Mouse (Mus musculus) limb, embryonic 15.5 days (tissue): ENCODE data around the gene Abcb9. TPM values are rescaled to one million over a fixed set of nuclear protein-coding genes. Genes with fewer than 3 reads are reported as not detected.

Experiments used
- ATAC-seq: fragments of 200-750 bp; cut with Nextera tagmentation; 2 replicates; pipeline ENCODE4 v1.8.0; 2017; ENCODE audit warnings: low read depth, moderate TSS enrichment; ENCODE audit not compliant: insufficient number of reproducible peaks, low FRiP score, low TSS enrichment
- H3K27ac ChIP-seq: fragments of 300-500 bp; sonication (generic); 2 replicates; pipeline ENCODE4 v1.5.1; 2015; ENCODE audit warnings: moderate library complexity, mild to moderate bottlenecking, inconsistent platforms
- H3K27me3 ChIP-seq: fragments of 300-500 bp; sonication (generic); 2 replicates; pipeline ENCODE4 v1.6.1; 2015; ENCODE audit warnings: inconsistent platforms
- H3K36me3 ChIP-seq: fragments of 300-500 bp; sonication (generic); 2 replicates; pipeline ENCODE4 v1.6.1; 2015; ENCODE audit warnings: inconsistent platforms
- H3K4me1 ChIP-seq: fragments of 300-500 bp; sonication (generic); 2 replicates; pipeline ENCODE4 v1.6.1; 2015; ENCODE audit warnings: inconsistent platforms
- H3K4me2 ChIP-seq: fragments of 300-500 bp; sonication (generic); 2 replicates; pipeline ENCODE4 v1.6.1; 2015; ENCODE audit warnings: mild to moderate bottlenecking, inconsistent platforms
- H3K4me3 ChIP-seq: fragments of 300-500 bp; sonication (generic); 2 replicates; pipeline ENCODE4 v1.5.1; 2015; ENCODE audit warnings: mild to moderate bottlenecking, inconsistent platforms
- H3K9ac ChIP-seq: fragments of 300-500 bp; sonication (generic); 2 replicates; pipeline ENCODE4 v1.6.1; 2015; ENCODE audit warnings: inconsistent platforms
- H3K9me3 ChIP-seq: fragments of 300-500 bp; sonication (generic); 2 replicates; pipeline ENCODE4 v1.6.1; 2016; ENCODE audit warnings: inconsistent platforms
- WGBS: fragments of 180-500 bp; shearing (Covaris S2); methylation state at CpG from one replicate; pipeline ENCODE4 v1.1.7; 2015; 5-methylcytosine and 5-hydroxymethylcytosine counted together
- polyA plus RNA-seq: library from polyadenylated mRNA; unstranded; fragments of >200 nt; fragmentation: Nextera tagmentation; extraction: Ambion mirVana; gene quantifications from 2 replicates; pipeline ENCODE4 v1.2.1, GENCODE M21; 2015

Gene Abcb9
- polyA plus RNA-seq, 1 experiment from 2014 or later: 3.1 TPM

- H3K9me3 ChIP-seq: no peaks in the 10 kb centered on the region
- no peak overlapping the region for H3K4me3 ChIP-seq
- no peaks in the 10 kb centered on the region for H3K36me3 ChIP-seq
- ATAC-seq: no peak
- no peaks in the 10 kb centered on the region for H3K27me3 ChIP-seq
- peaks cover 67% of the 10 kb centered on the region for H3K4me1 ChIP-seq
- 85% methylated on average over 5 of the region's 5 CpGs for WGBS
- no peak overlapping the region for H3K4me2 ChIP-seq
- H3K27ac ChIP-seq: peak overlapping the region; percentile 12; the same call in 1 of the 2 replicates
- H3K9ac ChIP-seq: no peak overlapping the region
Measured at GRCm38 (mm10) chr5:124026568-124026967, 69.0 kb downstream of the Abcb9 start.

- H3K4me3 ChIP-seq: no peak overlapping the region
- no peaks in the 10 kb centered on the region for H3K27me3 ChIP-seq
- H3K4me1 ChIP-seq: peaks cover 63% of the 10 kb centered on the region
- WGBS: 77% methylated on average over 15 of the region's 15 CpGs
- H3K9ac ChIP-seq: no peak overlapping the region
- H3K4me2 ChIP-seq: no peak overlapping the region
- no peaks in the 10 kb centered on the region for H3K9me3 ChIP-seq
- 0 out of 2 replicates have a peak, but pooled peaks have one; percentile 60 for ATAC-seq
- H3K27ac ChIP-seq: peak overlapping the region; percentile 12; the same call in 1 of the 2 replicates
- H3K36me3 ChIP-seq: 0 out of 2 replicates have a peak, but pooled peaks cover 5% of the 10 kb centered on the region
Measured at GRCm38 (mm10) chr5:124025587-124026441, 69.8 kb downstream of the Abcb9 start.

- no peak overlapping the region for H3K4me2 ChIP-seq
Measured at GRCm38 (mm10) chr5:124025146-124025545, 70.5 kb downstream of the Abcb9 start.

GRCm38 (mm10) chr5:124024677-124025076 is 70.9 kb downstream of the Abcb9 start:
- Histone ChIP-seq H3K4me3 (no peak overlapping the region), H3K27me3 (no peaks in the 10 kb centered on the region), H3K9ac (no peak overlapping the region), H3K9me3 (no peaks in the 10 kb centered on the region), H3K4me1 (peaks cover 60% of the 10 kb centered on the region), H3K27ac (no peak overlapping the region), H3K4me2 (no peak overlapping the region), H3K36me3 (0 out of 2 replicates have a peak, but pooled peaks cover 5% of the 10 kb centered on the region)
- no peak for ATAC-seq
- WGBS: 80% methylated on average over 6 of the region's 6 CpGs

More at GRCm38 (mm10) chr5:124025146-124025545, 70.5 kb downstream of the Abcb9 start:
- Histone ChIP-seq H3K9me3 (no peaks in the 10 kb centered on the region), H3K9ac (no peak overlapping the region), H3K27me3 (no peaks in the 10 kb centered on the region), H3K4me3 (no peak overlapping the region), H3K36me3 (0 out of 2 replicates have a peak, but pooled peaks cover 5% of the 10 kb centered on the region), H3K4me1 (peaks cover 60% of the 10 kb centered on the region), H3K27ac (no peak overlapping the region)
- WGBS: 73% methylated on average over 9 of the region's 9 CpGs
- no peak for ATAC-seq

- no peak for ATAC-seq
- no peaks in the 10 kb centered on the region for H3K27me3 ChIP-seq
- peaks cover 61% of the 10 kb centered on the region for H3K4me1 ChIP-seq
- H3K36me3 ChIP-seq: peaks cover 8% of the 10 kb centered on the region; the same call in 1 of the 2 replicates
- no peak overlapping the region for H3K27ac ChIP-seq
- no peak overlapping the region for H3K9ac ChIP-seq
- WGBS: 82% methylated on average over 7 of the region's 7 CpGs
- H3K9me3 ChIP-seq: no peaks in the 10 kb centered on the region
- no peak overlapping the region for H3K4me3 ChIP-seq
- no peak overlapping the region for H3K4me2 ChIP-seq
Measured at GRCm38 (mm10) chr5:124022365-124022764, 73.2 kb downstream of the Abcb9 start.

GRCm38 (mm10) chr5:124021701-124022100 is 73.9 kb downstream of the Abcb9 start:
- Histone ChIP-seq H3K27ac (no peak overlapping the region), H3K27me3 (no peaks in the 10 kb centered on the region), H3K36me3 (peaks cover 8% of the 10 kb centered on the region; the same call in 1 of the 2 replicates), H3K4me3 (no peak overlapping the region), H3K9ac (no peak overlapping the region), H3K9me3 (no peaks in the 10 kb centered on the region), H3K4me2 (no peak overlapping the region), H3K4me1 (peaks cover 62% of the 10 kb centered on the region)
- no peak for ATAC-seq
- 85% methylated on average over 11 of the region's 11 CpGs for WGBS

GRCm38 (mm10) chr5:124021148-124021547 is 74.5 kb downstream of the Abcb9 start:
- ATAC-seq: no peak
- Histone ChIP-seq H3K9me3 (no peaks in the 10 kb centered on the region), H3K27ac (no peak overlapping the region), H3K36me3 (peaks cover 8% of the 10 kb centered on the region; the same call in 1 of the 2 replicates), H3K4me2 (no peak overlapping the region), H3K4me3 (no peak overlapping the region), H3K4me1 (peaks cover 61% of the 10 kb centered on the region), H3K9ac (no peak overlapping the region), H3K27me3 (no peaks in the 10 kb centered on the region)
- 89% methylated on average over 11 of the region's 11 CpGs for WGBS

GRCm38 (mm10) chr5:124019348-124020216 is 76.0 kb downstream of the Abcb9 start:
- H3K9me3 ChIP-seq: no peaks in the 10 kb centered on the region
- peaks cover 8% of the 10 kb centered on the region; the same call in 1 of the 2 replicates for H3K36me3 ChIP-seq
- peak overlapping the region; percentile 24; the same call in 1 of the 2 replicates for H3K27ac ChIP-seq
- no peaks in the 10 kb centered on the region for H3K27me3 ChIP-seq
- no peak overlapping the region for H3K4me3 ChIP-seq
- ATAC-seq: 0 out of 2 replicates have a peak, but pooled peaks have one; percentile 9
- WGBS: 60% methylated on average over 12 of the region's 12 CpGs
- no peak overlapping the region for H3K4me2 ChIP-seq
- peaks cover 58% of the 10 kb centered on the region for H3K4me1 ChIP-seq
- no peak overlapping the region for H3K9ac ChIP-seq

- no peak for ATAC-seq
- peaks cover 63% of the 10 kb centered on the region for H3K4me1 ChIP-seq
Measured at GRCm38 (mm10) chr5:124018651-124019050, 76.9 kb downstream of the Abcb9 start.

GRCm38 (mm10) chr5:124017941-124018340 is 77.7 kb downstream of the Abcb9 start:
- peaks cover 65% of the 10 kb centered on the region for H3K4me1 ChIP-seq
- H3K4me2 ChIP-seq: no peak overlapping the region
- no peak for ATAC-seq
- H3K4me3 ChIP-seq: no peak overlapping the region
- no peak overlapping the region for H3K27ac ChIP-seq
- 75% methylated on average over 9 of the region's 9 CpGs for WGBS
- no peak overlapping the region for H3K9ac ChIP-seq
- no peaks in the 10 kb centered on the region for H3K27me3 ChIP-seq
- no peaks in the 10 kb centered on the region for H3K9me3 ChIP-seq
- peaks cover 8% of the 10 kb centered on the region; the same call in 1 of the 2 replicates for H3K36me3 ChIP-seq

More at GRCm38 (mm10) chr5:124018651-124019050, 76.9 kb downstream of the Abcb9 start:
- Histone ChIP-seq H3K27me3 (no peaks in the 10 kb centered on the region), H3K9me3 (no peaks in the 10 kb centered on the region), H3K27ac (0 out of 2 replicates have a peak overlapping the region, but pooled peaks have one; percentile 24), H3K36me3 (peaks cover 8% of the 10 kb centered on the region; the same call in 1 of the 2 replicates), H3K9ac (no peak overlapping the region), H3K4me2 (no peak overlapping the region), H3K4me3 (no peak overlapping the region)
- 83% methylated on average over 9 of the region's 9 CpGs for WGBS

GRCm38 (mm10) chr5:124016291-124016821 is 79.2 kb downstream of the Abcb9 start:
- peaks cover 8% of the 10 kb centered on the region; the same call in 1 of the 2 replicates for H3K36me3 ChIP-seq
- H3K4me1 ChIP-seq: peaks cover 75% of the 10 kb centered on the region
- no peak overlapping the region for H3K27ac ChIP-seq
- H3K9me3 ChIP-seq: no peaks in the 10 kb centered on the region
- ATAC-seq: no peak
- H3K9ac ChIP-seq: no peak overlapping the region
- H3K4me3 ChIP-seq: no peak overlapping the region
- 86% methylated on average over 7 of the region's 7 CpGs for whole genome bisulfite sequencing
- no peaks in the 10 kb centered on the region for H3K27me3 ChIP-seq
- no peak overlapping the region for H3K4me2 ChIP-seq
